ENCODE assay signal across 8 mouse cellular contexts in the genomic region with DNA sequence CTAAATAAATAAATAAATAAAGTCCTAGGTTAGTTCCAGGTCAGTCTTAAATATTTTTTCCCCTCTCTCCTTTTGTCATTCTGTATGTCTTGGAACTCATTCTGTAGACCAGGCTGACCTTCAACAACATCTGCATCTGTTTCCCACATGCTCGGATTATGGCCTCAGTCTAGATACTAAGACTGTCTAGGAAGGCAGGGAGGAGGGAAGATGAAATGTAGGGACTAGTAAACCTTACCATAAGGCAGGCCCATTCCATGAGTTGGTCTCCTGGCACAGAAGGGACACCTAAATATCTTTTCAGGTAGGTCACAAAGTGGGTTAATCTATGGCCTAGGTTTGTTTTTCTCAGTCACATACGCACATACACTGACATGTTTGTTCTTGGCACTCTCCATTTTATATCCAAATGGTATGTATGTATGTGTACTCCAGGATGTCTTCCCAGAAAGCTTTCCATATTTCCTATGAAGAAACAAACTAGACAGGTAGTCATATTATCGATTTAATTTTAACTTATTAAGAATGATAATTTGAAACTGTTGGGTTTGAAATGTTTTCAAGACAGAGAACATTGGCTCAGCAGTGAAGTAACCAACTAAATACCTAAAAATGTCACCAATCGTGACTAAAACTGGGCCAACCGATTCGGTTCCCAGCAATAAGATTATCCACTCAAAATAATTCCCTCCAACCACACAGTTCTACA. TPM values are rescaled to one million over a fixed set of nuclear protein-coding genes. Genes with fewer than 3 reads are reported as not detected.
DNase-seq lines count a peak whose midpoint lies in the region; ATAC-seq and TF ChIP-seq lines count a peak whose summit lies in the region.

No protein-coding gene starts in this region.

- peak overlapping the region; percentile 98 for H3K27ac ChIP-seq in spleen, adult 2 months (ENCODE audit: insufficient read depth, low read length)
- H3K27ac ChIP-seq in limb, embryonic 13.5 days, result peak overlapping the region; percentile 94
- H3K27ac ChIP-seq in stomach, embryonic 15.5 days, result peak overlapping the region; percentile 94

- H3K36me3 ChIP-seq in spleen, adult 2 months (ENCODE audit: control insufficient read depth, insufficient read depth, low read length), result peaks cover 4% of the 10 kb centered on the region; the same call in 1 of the 2 replicates
- H3K36me3 ChIP-seq in limb, embryonic 13.5 days, result peaks cover 27% of the 10 kb centered on the region
- 0 out of 2 replicates have a peak, but pooled peaks cover 5% of the 10 kb centered on the region for H3K36me3 ChIP-seq in stomach, embryonic 15.5 days

- no peaks in the 10 kb centered on the region for H3K27me3 ChIP-seq in spleen, adult 2 months (ENCODE audit: control insufficient read depth, insufficient read depth, low read length)
- H3K27me3 ChIP-seq in limb, embryonic 13.5 days, result no peaks in the 10 kb centered on the region
- H3K27me3 ChIP-seq in stomach, embryonic 15.5 days (replicated peaks), result no peaks in the 10 kb centered on the region

- peak; percentile 16 for DNase-seq in CD4-positive, CD25-positive, alpha-beta regulatory T cell, adult 2 months (ENCODE audit: low read depth, low spot score)
- no peak for DNase-seq in spleen, adult 2 months (ENCODE audit: low read depth in 1 of 2, low spot score in 2 of 2)
- no peak for DNase-seq in spleen, adult 18-20 months
- DNase-seq in cerebellum, adult 9-11 months, result no peak
- DNase-seq in cerebellum, adult 11 months, result no peak

- TF ChIP-seq POLR2A in spleen, adult 2 months (IDR thresholded peaks at IDR 0.05; ENCODE audit: low read depth, low read length), result no peak

- peak overlapping the region; percentile 87 for H3K9ac ChIP-seq in limb, embryonic 13.5 days
- H3K9ac ChIP-seq in stomach, embryonic 15.5 days, result peak overlapping the region; percentile 74

- 44% methylated on average over 6 of the region's 6 CpGs for WGBS in spleen, adult 2 months
- 51% methylated on average over 6 of the region's 6 CpGs for WGBS in limb, embryonic 13.5 days
- 51% methylated on average over 6 of the region's 6 CpGs for WGBS in stomach, embryonic 15.5 days

- peak overlapping the region; percentile 99 for H3K4me3 ChIP-seq in spleen, adult 2 months (ENCODE audit: extremely low read depth, insufficient read depth, insufficient read length)
- H3K4me3 ChIP-seq in limb, embryonic 13.5 days, result peak overlapping the region; percentile 63
- peak overlapping the region; percentile 74 for H3K4me3 ChIP-seq in stomach, embryonic 15.5 days (replicated peaks)

- peak overlapping the region; percentile 68 for H3K4me2 ChIP-seq in limb, embryonic 13.5 days (replicated peaks)
- H3K4me2 ChIP-seq in stomach, embryonic 15.5 days, result peak overlapping the region; percentile 60

- no peaks in the 10 kb centered on the region for H3K9me3 ChIP-seq in limb, embryonic 13.5 days
- H3K9me3 ChIP-seq in stomach, embryonic 15.5 days, result no peaks in the 10 kb centered on the region

- TF ChIP-seq CTCF in spleen, adult 2 months (IDR thresholded peaks at IDR 0.05; ENCODE audit: extremely low read depth, insufficient read depth, insufficient read length, insufficient replicate concordance), result no peak

- no peak for ATAC-seq in CD4-positive, CD25-positive, alpha-beta regulatory T cell, adult 4 months
- ATAC-seq in limb, embryonic 13.5 days (ENCODE audit: low FRiP score, low read depth), result no peak
- ATAC-seq in stomach, embryonic 15.5 days (ENCODE audit: insufficient read depth, low FRiP score, low read depth), result no peak

- peaks cover 5% of the 10 kb centered on the region for H3K4me1 ChIP-seq in spleen, adult 2 months (ENCODE audit: control insufficient read depth, insufficient read depth, insufficient read length)
- peaks cover 16% of the 10 kb centered on the region for H3K4me1 ChIP-seq in limb, embryonic 13.5 days
- H3K4me1 ChIP-seq in stomach, embryonic 15.5 days, result peaks cover 2% of the 10 kb centered on the region; the same call in 1 of the 2 replicates

RNA-seq across cellular contexts. Expression of a gene that starts 1.1 kb away (rescaled TPM):
- 1 to 10 TPM; 9.5 to 9.7 TPM for polyA plus RNA-seq in CD4-positive, CD25-positive, alpha-beta regulatory T cell, adult 4 months (2017; shearing (Covaris generic))
- polyA plus RNA-seq in spleen, adult 2 months (2012; rRNA removed), result 22.8 and 27.1 TPM in 2 replicates
- polyA plus RNA-seq in limb, embryonic 13.5 days (2015; fragmentation: Nextera tagmentation; extraction: Ambion mirVana), result 16.5 and 17.8 TPM in 2 replicates
- 12.2 and 13.2 TPM in 2 replicates for polyA plus RNA-seq in stomach, embryonic 15.5 days (2015; fragmentation: Nextera tagmentation; extraction: Ambion mirVana)

RNA-seq across cellular contexts. Expression of a gene that starts 27.5 kb away (rescaled TPM):
- not detected for polyA plus RNA-seq in CD4-positive, CD25-positive, alpha-beta regulatory T cell, adult 4 months (2017; shearing (Covaris generic))
- polyA plus RNA-seq in spleen, adult 2 months (2012; rRNA removed), result not detected in 2 replicates
- polyA plus RNA-seq in limb, embryonic 13.5 days (2015; fragmentation: Nextera tagmentation; extraction: Ambion mirVana), result 0.84 and 3.3 TPM in 2 replicates
- 37.6 and 39.0 TPM in 2 replicates for polyA plus RNA-seq in stomach, embryonic 15.5 days (2015; fragmentation: Nextera tagmentation; extraction: Ambion mirVana)

RNA-seq across cellular contexts. Expression of a gene that starts 32.8 kb away (rescaled TPM):
- polyA plus RNA-seq in CD4-positive, CD25-positive, alpha-beta regulatory T cell, adult 4 months (2017; shearing (Covaris generic)), result 10 to 100 TPM; 42.4 to 44.3 TPM
- polyA plus RNA-seq in spleen, adult 2 months (2012; rRNA removed), result 51.9 and 52.9 TPM in 2 replicates
- polyA plus RNA-seq in limb, embryonic 13.5 days (2015; fragmentation: Nextera tagmentation; extraction: Ambion mirVana), result 43.2 and 48.8 TPM in 2 replicates
- 35.4 and 39.2 TPM in 2 replicates for polyA plus RNA-seq in stomach, embryonic 15.5 days (2015; fragmentation: Nextera tagmentation; extraction: Ambion mirVana)

RNA-seq across cellular contexts. Expression of a gene that starts 45.0 kb away (rescaled TPM):
- polyA plus RNA-seq in CD4-positive, CD25-positive, alpha-beta regulatory T cell, adult 4 months (2017; shearing (Covaris generic)), result 10 to 100 TPM; 19.7 to 25.9 TPM
- polyA plus RNA-seq in spleen, adult 2 months (2012; rRNA removed), result 101 and 132 TPM in 2 replicates
- polyA plus RNA-seq in limb, embryonic 13.5 days (2015; fragmentation: Nextera tagmentation; extraction: Ambion mirVana), result 1.6 and 1.8 TPM in 2 replicates
- 2.1 and 2.3 TPM in 2 replicates for polyA plus RNA-seq in stomach, embryonic 15.5 days (2015; fragmentation: Nextera tagmentation; extraction: Ambion mirVana)
